Mouse (Mus musculus) frontal cortex, adult (tissue): ENCODE data around the gene Eml1.
"Not testable (repeated sequence)": the region's sequence is repeated elsewhere in the genome, so short reads cannot be mapped to it uniquely, and the experiment has no call there.

Source experiments
- ATAC-seq: cut with Nextera tagmentation; 2 replicates; pipeline ENCODE4 v1.9.2; 2017; ENCODE audit warnings: mild to moderate bottlenecking, moderate library complexity, mixed read lengths; ENCODE audit not compliant: low TSS enrichment

The Eml1 gene

DNA sequence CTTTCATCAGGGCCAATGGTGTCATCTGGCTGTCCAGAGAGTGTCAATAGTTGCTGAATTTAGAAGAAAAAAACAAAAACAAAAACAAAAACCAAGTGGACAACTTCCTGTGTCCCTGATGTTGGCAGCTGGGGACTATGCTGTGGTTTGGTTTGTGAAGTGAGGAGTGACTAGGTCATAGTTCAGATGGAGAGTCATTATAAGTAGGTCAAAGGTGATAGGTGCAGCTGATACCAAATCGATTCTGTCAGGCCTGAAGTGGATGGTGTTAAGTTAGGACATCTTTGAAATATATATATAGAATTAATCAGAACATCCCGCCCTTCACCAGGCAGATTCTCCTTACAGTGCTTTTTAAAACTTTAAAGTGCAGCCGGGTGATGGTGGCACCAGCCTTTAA, 103.7 kb downstream of the Eml1 start:
- no peak for ATAC-seq

DNA sequence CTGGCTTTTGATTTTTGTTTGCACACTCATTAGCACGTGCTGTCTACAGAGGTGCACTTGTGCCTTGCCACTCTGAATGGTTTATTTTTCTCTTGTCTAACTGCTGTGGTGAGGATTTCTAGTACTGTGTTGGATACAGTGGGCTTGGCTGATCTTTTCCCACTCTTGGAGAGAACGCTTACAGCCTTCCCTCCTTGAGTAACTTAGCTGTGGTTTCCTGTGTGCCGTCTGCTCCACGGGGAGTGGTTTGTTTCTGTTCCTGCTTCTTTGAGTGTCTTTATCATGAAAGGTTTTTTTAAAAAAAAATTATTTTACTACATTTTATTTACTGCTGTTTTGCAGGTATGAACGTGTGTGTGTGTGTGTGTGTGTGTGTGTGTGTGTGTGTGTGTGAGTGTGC, 108.0 kb downstream of the Eml1 start:
- ATAC-seq, result no peak

- no peak for ATAC-seq
Measured at GRCm38 (mm10) chr12:108480704-108481365, 110.1 kb downstream of the Eml1 start.

DNA sequence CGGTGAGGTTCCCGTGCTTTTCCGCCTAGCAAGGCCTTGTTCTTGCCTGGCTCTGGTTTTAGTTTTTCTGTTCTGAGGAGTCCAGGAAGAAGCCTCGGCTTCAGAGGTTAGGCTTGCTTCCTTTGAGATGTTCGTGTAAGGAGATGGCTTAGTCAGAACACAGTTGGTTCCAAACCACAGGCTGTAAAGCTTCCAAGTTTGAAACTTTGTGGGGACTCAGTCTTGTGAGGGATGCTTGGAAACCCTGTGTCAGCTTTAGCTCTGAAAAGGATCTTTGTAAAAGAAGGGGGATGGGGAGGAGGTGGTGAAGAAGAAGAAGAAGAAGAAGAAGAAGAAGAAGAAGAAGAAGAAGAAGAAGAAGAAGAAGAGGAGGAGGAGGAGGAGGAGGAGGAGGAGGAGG, 118.3 kb downstream of the Eml1 start:
- no peak for ATAC-seq

DNA sequence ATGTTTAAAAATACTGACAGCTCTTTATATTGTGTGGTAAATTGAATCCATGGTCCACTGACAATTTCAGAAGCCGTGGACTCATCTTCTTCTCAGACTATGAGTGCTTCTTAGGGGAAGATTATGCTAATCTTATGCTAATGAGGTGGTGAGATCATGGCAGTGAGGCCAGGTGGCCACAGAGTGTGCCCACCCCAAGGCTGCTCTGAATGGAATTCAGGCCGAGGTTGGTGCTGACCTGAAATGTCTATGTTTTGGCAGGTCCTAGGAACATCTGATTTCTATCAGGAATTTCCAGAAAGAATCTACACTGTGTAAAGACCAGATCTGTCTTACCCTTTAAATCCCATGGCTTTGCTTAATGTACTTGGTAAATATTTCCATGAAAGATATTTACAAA, 119.0 kb downstream of the Eml1 start:
- ATAC-seq, result no peak

DNA sequence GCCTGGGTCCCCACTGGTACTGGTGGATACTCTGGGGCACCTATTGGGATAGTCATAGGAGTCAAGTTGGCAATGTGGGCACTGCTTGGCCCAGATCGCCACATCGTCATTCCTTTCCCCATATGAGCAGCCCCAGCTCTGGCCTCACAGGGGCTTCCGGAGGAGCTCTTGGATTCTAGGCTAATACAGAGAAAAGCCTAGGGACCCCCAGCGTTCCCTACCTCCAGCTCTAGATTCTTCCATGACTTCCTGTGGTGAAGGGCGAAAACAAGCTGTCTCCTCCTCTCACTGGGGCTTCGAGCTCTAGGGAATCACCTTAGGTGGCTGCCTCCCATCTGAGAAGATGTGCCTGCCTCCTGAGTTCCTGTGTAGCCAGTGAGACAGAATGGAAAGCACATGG, 119.6 kb downstream of the Eml1 start:
- no peak for ATAC-seq

- ATAC-seq, result peak; percentile 35
Measured at GRCm38 (mm10) chr12:108490954-108491353, 120.2 kb downstream of the Eml1 start.

DNA sequence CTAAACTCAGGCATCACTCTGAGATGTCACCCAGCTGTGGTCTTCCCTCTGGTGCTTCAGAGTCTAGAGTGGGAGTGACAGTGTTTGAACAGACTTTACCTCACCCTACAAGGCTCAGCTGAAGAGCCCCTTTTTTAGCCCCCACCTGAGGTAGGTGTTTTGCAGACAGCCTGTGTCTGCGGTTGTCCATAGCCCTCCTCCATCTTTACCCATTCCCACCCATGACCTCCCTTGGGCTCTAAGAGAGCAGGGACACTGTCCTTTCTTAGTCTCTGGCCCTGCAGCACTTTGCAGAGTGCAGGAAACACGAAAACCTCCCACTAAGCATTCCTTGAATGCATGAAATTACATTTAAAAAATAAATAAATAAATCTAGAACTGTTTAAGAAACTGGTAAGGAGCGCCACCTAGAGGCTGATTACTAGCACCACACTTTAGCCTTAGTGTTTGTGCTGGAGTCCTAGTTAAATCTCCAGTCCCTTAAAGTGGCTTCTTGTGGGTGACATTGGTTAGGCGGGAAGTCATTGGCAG, 123.3 kb downstream of the Eml1 start:
- peak; percentile 45 for ATAC-seq

- no peak for ATAC-seq
Measured at GRCm38 (mm10) chr12:108495455-108496235, 124.9 kb downstream of the Eml1 start.

DNA sequence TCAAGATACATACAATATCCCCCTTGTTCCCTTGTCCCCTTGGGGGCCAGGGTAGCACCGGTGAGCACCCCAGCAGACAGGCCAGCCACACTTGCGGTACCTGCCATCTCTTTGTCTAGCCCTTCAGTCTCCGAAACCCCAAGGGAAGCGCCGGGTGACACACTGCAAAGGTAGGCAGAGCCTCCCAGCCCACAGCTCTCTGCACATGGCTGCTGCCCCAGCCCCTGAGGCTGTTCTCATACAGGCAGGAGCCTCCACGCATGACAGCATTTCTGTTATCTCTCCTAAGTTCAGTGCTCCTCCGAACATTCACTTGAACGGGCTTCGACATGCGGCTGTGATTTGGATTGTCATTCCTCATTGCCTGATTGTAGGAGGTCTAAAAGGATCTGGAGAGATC, 132.3 kb downstream of the Eml1 start:
- no peak for ATAC-seq

GRCm38 (mm10) chr12:108503582-108503981, 132.8 kb downstream of the Eml1 start:
- ATAC-seq, result no peak

GRCm38 (mm10) chr12:108505846-108506245, 135.1 kb downstream of the Eml1 start:
- no peak for ATAC-seq

DNA sequence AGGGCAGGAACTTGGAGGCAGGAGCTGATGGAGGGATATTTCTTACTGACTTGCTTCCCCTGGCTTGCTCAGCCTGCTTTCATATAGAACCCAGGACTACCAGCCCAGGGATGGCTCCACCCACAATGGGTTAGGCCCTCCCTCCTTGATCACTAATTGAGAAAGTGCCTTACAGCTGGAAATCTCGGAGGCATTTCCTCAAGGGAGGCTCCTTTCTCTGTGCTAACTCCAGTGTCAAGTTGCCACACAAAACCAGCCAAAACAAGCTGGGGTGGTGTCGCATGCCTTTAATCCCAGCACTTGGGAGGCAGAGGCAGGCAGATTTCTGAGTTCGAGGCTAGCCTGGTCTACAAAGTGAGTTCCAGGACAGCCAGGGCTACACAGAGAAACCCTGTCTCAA, 136.3 kb downstream of the Eml1 start:
- not testable (repeated sequence) for ATAC-seq

- ATAC-seq, result peak; percentile 86
Measured at GRCm38 (mm10) chr12:108510571-108510970, 139.8 kb downstream of the Eml1 start.

GRCm38 (mm10) chr12:108511009-108511408, 140.3 kb downstream of the Eml1 start:
- peak; percentile 75 for ATAC-seq

- ATAC-seq, result no peak
Measured at GRCm38 (mm10) chr12:108515464-108515863, 144.7 kb downstream of the Eml1 start.

DNA sequence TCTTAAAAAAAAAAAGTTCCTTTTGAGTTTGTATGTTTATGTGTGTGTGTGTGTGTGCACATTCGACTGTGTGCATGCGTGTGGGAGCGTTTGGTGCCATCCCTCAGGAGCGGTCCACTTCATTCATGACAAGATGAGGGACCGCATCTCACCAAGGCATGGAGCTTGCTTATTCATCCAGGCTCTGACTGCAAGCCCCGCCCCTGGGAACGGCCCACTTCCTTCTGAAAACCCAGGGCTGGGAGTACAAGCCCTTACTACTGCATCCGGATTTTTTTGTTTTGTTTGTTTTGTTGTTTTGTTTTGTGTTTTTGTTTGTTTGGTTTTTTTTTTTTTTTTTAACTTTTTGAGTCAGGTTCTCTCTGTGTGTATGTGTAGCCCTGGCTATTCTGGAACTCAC, 148.6 kb downstream of the Eml1 start:
- ATAC-seq, result no peak

- peak; percentile 56 for ATAC-seq
Measured at GRCm38 (mm10) chr12:108529214-108529613, 158.5 kb downstream of the Eml1 start.

DNA sequence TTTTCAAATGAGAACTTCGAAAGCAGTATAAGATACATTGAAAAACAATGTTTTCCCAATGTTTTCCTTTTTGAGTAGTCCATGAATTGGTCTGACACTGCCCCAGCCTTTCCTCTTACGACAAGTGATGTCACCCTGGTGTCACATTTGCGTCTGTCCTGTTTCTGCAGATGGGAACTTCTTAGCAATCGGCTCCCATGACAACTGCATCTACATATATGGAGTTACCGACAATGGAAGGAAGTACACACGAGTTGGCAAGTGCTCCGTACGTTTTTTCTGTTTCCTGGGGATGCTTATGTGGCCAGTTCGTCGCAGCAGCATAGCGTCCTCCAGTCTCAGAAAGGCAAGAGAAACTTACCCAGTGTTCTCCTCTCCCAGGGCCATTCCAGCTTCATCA, 163.7 kb downstream of the Eml1 start:
- ATAC-seq, result no peak

DNA sequence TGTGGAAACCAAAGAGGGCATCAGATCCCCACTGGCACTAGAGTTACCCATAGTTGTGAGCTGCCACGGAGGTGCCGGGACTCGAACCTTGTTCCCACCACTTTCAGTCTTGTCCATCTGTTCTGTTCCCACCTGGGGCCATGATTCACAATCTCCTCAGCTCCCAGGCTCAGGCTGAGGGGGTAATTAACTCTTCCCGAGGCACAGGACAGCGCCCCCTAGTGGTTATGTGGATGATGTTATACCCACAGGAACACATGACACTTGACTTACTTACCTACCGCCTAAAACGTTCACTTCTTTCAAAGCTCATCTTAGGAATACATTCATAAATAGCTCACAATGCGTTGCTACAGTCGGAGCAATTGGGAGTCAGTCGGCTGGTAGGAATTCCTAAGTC, 165.7 kb downstream of the Eml1 start:
- ATAC-seq, result no peak

- ATAC-seq, result 0 out of 2 replicates have a peak, but pooled peaks have one; percentile 28
Measured at GRCm38 (mm10) chr12:108541088-108541487, 170.3 kb downstream of the Eml1 start.

GRCm38 (mm10) chr12:108546508-108547153, 175.9 kb downstream of the Eml1 start:
- ATAC-seq, result peak; percentile 48
